Mouse (Mus musculus): Measurements from ENCODE around the gene Ap2b1. TPM values are rescaled to one million over a fixed set of nuclear protein-coding genes. Genes with fewer than 3 reads are reported as not detected.
A peak's percentile ranks its signal among the peaks of the same experiment; 100 is the strongest.

Gene Ap2b1
- polyA plus RNA-seq, 1 experiment from 2014 or later, result 42.4 TPM

DNA sequence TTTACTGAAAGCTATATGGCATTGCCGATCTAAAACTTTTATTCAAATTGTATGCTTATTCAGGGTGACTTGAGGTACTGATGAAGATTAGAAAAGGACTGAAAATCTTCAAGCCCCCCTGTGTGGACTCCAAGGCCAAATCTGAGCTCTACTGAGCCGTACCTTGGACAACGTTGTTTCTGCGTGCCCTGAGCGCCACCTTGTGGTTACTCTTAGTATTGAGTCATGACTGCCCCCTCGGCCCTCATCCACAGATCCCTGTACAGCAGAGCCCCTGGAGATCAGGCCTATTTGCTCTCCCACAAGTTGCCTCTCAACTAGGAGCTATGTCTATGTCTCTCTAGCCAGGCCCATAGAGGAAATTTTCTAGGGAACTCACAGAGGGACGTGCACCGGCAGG is 125.9 kb downstream of the Ap2b1 start:
- Histone ChIP-seq H3K27ac (no peak overlapping the region), H3K4me3 (replicated peaks; ENCODE audit: low read depth, low read length) (no peak overlapping the region), H3K4me1 (replicated peaks; ENCODE audit: insufficient read depth, low read length) (no peaks in the 10 kb centered on the region), H3K36me3 (ENCODE audit: insufficient read depth, low read length) (no peaks in the 10 kb centered on the region), H3K9me3 (replicated peaks; ENCODE audit: low read length) (no peaks in the 10 kb centered on the region), H3K4me2 (ENCODE audit: low read length) (no peak overlapping the region), H3K27me3 (ENCODE audit: insufficient read depth, low read length) (peaks cover 10% of the 10 kb centered on the region), H3K9ac (ENCODE audit: low read depth, low read length) (no peak overlapping the region)
- TF ChIP-seq CTCF (IDR thresholded peaks at IDR 0.05; ENCODE audit: low read depth), result peak; percentile 95
- ATAC-seq (replicated peaks; ENCODE audit: low FRiP score, low read depth), result no peak
- 8% methylated on average over 8 of the region's 8 CpGs for WGBS
- peak; percentile 76 for DNase-seq (ENCODE audit: low spot score)

DNA sequence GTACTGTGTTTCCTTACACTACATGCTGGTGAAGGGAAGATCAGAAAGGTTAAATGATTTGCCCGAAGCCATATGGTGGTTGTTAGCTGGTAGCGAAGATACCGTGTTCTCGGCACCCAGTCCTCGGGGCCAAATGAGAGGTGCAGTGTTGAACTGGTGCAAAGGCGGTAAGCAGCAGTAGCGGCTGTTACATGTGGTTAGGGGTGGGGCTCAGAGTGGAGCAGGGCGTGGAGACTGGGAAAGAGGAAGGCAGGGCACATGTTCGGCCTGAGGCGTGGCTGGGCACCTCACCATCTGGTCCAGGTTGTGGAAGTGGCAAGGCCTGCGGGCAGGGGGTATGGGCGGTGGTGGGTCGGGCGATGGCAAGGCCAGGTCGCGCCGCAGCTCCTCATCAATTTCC is 128.1 kb downstream of the Ap2b1 start:
- no peak overlapping the region for H3K4me2 ChIP-seq (ENCODE audit: low read length)

DNA sequence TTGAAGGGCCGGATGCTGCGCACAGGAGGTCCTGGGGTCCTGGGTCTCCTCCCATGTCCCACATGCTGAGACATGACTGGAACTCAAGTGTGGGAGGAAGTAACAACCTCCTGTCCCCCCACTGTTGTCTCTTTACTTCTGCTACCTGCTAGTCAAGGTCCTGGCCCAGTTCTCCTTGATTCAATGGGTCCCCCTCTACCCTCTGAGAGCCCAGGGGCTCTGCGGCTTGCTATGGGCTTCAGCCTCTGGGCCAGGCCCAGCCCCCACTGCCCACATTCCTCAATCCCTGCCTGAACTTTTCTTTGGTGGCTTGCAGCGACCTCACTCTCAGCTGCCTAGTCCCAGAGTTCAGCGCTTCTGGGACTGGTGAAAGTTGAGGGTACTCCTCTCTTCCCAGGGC is 130.5 kb downstream of the Ap2b1 start, which contains the start of gene Gas2l2:
Gas2l2 (minus strand) TSS at position 101 of the 400 bp plus-strand sequence.
- no peak within 1 kb of the TSS for H3K4me2 ChIP-seq (ENCODE audit: low read length)
- H3K9ac ChIP-seq (ENCODE audit: low read depth, low read length), result no peak within 1 kb of the TSS
- H3K36me3 ChIP-seq (ENCODE audit: insufficient read depth, low read length), result no peaks in the 10 kb centered on the region
- no peak within 1 kb of the TSS for H3K27ac ChIP-seq
- no peak within 1 kb of the TSS for H3K4me3 ChIP-seq (replicated peaks; ENCODE audit: low read depth, low read length)
- WGBS, result 64% methylated on average over 5 of the region's 5 CpGs
- H3K9me3 ChIP-seq (replicated peaks; ENCODE audit: low read length), result no peaks in the 10 kb centered on the region
- H3K4me1 ChIP-seq (replicated peaks; ENCODE audit: insufficient read depth, low read length), result no peaks in the 10 kb centered on the region
- H3K27me3 ChIP-seq (ENCODE audit: insufficient read depth, low read length), result no peaks in the 10 kb centered on the region; the same call in 1 of the 2 replicates
- ATAC-seq (replicated peaks; ENCODE audit: low FRiP score, low read depth), result no peak
- TF ChIP-seq CTCF (IDR thresholded peaks at IDR 0.05; ENCODE audit: low read depth), result no peak
- no peak for DNase-seq (ENCODE audit: low spot score)

More for the DNA sequence above, 128.1 kb downstream of the Ap2b1 start:
- Histone ChIP-seq H3K27me3 (ENCODE audit: insufficient read depth, low read length) (no peaks in the 10 kb centered on the region; the same call in 1 of the 2 replicates), H3K9ac (ENCODE audit: low read depth, low read length) (no peak overlapping the region), H3K36me3 (ENCODE audit: insufficient read depth, low read length) (no peaks in the 10 kb centered on the region), H3K27ac (no peak overlapping the region), H3K4me3 (replicated peaks; ENCODE audit: low read depth, low read length) (no peak overlapping the region), H3K4me1 (replicated peaks; ENCODE audit: insufficient read depth, low read length) (no peaks in the 10 kb centered on the region), H3K9me3 (replicated peaks; ENCODE audit: low read length) (no peaks in the 10 kb centered on the region)
- no peak for ATAC-seq (replicated peaks; ENCODE audit: low FRiP score, low read depth)
- no peak for DNase-seq (ENCODE audit: low spot score)
- WGBS, result 31% methylated on average over 17 of the region's 17 CpGs
- no peak for TF ChIP-seq CTCF (IDR thresholded peaks at IDR 0.05; ENCODE audit: low read depth)

DNA sequence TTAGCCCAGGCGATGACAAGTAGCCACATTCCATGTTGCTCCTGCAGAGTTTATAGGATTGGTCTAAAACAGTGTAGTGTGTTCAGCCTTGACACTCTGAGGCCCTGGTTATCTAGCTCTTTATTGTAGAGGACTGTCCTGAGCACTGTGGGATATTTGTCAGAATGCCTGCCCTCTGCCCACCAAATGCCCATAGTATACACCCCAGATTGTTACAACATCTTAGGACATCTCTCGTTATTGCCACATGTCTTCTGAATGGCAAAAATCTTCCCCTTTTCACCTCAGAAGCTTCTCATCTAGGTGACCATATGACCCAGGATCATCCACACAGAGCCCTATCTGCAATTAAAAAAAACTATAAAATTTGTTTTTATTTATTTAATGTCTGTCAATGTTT is 133.7 kb downstream of the Ap2b1 start:
- no peak for ATAC-seq (replicated peaks; ENCODE audit: low FRiP score, low read depth)
- H3K36me3 ChIP-seq (ENCODE audit: insufficient read depth, low read length), result no peaks in the 10 kb centered on the region
- H3K4me3 ChIP-seq (replicated peaks; ENCODE audit: low read depth, low read length), result no peak overlapping the region
- H3K4me1 ChIP-seq (replicated peaks; ENCODE audit: insufficient read depth, low read length), result no peaks in the 10 kb centered on the region
- no peak for TF ChIP-seq CTCF (IDR thresholded peaks at IDR 0.05; ENCODE audit: low read depth)
- H3K27ac ChIP-seq, result no peak overlapping the region
- no peak for DNase-seq (ENCODE audit: low spot score)
- H3K4me2 ChIP-seq (ENCODE audit: low read length), result no peak overlapping the region
- H3K9ac ChIP-seq (ENCODE audit: low read depth, low read length), result no peak overlapping the region
- WGBS, result 66% methylated on average over 2 of the region's 2 CpGs
- H3K27me3 ChIP-seq (ENCODE audit: insufficient read depth, low read length), result no peaks in the 10 kb centered on the region; the same call in 1 of the 2 replicates
- no peaks in the 10 kb centered on the region for H3K9me3 ChIP-seq (replicated peaks; ENCODE audit: low read length)

DNA sequence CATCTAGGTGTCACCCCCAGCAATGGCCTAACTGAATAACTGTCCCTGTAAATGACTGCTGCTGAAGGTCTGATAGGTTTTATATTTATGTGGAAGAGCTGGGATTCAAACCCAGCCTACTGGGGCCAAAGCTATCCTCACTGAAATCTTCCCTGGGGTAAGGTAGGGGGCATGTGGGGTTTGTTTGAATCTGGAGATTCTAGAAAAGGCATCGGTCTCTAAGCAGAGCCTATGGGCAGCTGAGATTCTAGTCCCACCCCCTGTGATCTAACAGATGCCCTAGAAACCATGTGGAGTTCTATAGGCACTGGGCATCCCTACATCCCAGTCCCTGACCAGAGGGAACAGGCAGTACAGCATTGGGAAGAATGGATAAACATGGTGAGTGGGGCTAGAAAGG is 138.6 kb downstream of the Ap2b1 start, which contains the start of gene 1700020L24Rik:
1700020L24Rik (plus strand) TSS at position 301 of the 400 bp plus-strand sequence.
- DNase-seq (ENCODE audit: low spot score), result no peak
- no peak for ATAC-seq (replicated peaks; ENCODE audit: low FRiP score, low read depth)
- Histone ChIP-seq H3K4me2 (ENCODE audit: low read length) (no peak within 1 kb of the TSS), H3K4me3 (replicated peaks; ENCODE audit: low read depth, low read length) (no peak within 1 kb of the TSS), H3K27me3 (ENCODE audit: insufficient read depth, low read length) (peaks cover 12% of the 10 kb centered on the region), H3K9me3 (replicated peaks; ENCODE audit: low read length) (no peaks in the 10 kb centered on the region), H3K4me1 (replicated peaks; ENCODE audit: insufficient read depth, low read length) (no peaks in the 10 kb centered on the region), H3K27ac (no peak within 1 kb of the TSS), H3K36me3 (ENCODE audit: insufficient read depth, low read length) (no peaks in the 10 kb centered on the region), H3K9ac (ENCODE audit: low read depth, low read length) (no peak within 1 kb of the TSS)
- TF ChIP-seq CTCF (IDR thresholded peaks at IDR 0.05; ENCODE audit: low read depth), result no peak
- WGBS, result 87% methylated on average over 1 of the region's 1 CpGs

DNA sequence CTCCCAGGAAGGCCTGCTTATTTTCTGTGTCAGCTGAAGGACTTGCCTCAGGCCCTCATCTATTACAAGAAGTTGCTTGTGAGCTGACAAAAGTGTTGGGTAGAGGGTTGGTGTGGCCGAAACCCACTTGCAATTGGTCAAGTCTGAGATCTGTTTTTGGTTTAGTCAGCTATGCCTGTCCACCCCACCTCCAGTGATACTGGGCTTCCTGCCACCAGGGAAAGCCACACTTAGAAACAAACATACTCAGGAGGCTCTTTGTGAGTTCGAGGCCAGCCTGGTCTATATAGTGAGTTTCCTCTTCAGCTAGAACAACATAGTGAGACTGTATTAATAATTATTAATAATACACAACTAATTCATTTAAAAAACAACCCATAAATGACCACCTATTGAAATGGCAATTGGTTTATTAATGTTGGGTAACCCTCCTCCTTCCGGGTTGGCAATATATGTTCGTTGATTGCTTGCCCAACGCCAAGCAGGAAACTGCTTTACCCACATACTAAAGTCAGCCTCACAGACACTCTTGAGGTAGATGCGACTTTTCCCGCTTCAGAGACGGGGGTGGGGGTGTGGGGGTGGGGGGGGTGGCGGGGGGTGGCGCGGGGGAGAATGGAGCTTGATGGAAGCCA is 140.7 kb downstream of the Ap2b1 start:
- DNase-seq (ENCODE audit: low spot score) (no peak), ATAC-seq (replicated peaks; ENCODE audit: low FRiP score, low read depth) (no peak)
- 0 out of 2 replicates have a peak, but pooled peaks cover 4% of the 10 kb centered on the region for H3K4me1 ChIP-seq (replicated peaks; ENCODE audit: insufficient read depth, low read length)
- 0 out of 2 replicates have a peak overlapping the region, but pooled peaks have one; percentile 9 for H3K9ac ChIP-seq (ENCODE audit: low read depth, low read length)
- no peak for TF ChIP-seq CTCF (IDR thresholded peaks at IDR 0.05; ENCODE audit: low read depth)
- no peaks in the 10 kb centered on the region for H3K9me3 ChIP-seq (replicated peaks; ENCODE audit: low read length)
- no peaks in the 10 kb centered on the region for H3K36me3 ChIP-seq (ENCODE audit: insufficient read depth, low read length)
- H3K27ac ChIP-seq, result no peak overlapping the region
- H3K4me2 ChIP-seq (ENCODE audit: low read length), result peak overlapping the region; percentile 75
- H3K27me3 ChIP-seq (ENCODE audit: insufficient read depth, low read length), result peaks cover 30% of the 10 kb centered on the region
- peak overlapping the region; percentile 46; the same call in 1 of the 2 replicates for H3K4me3 ChIP-seq (replicated peaks; ENCODE audit: low read depth, low read length)
- 27% methylated on average over 11 of the region's 11 CpGs for WGBS

Measured in kidney, postnatal 0 days (tissue).